Mouse (Mus musculus) liver, adult 2 months (tissue): ENCODE results near the gene Sbno2. TPM values are rescaled to one million over a fixed set of nuclear protein-coding genes. Genes with fewer than 3 reads are reported as not detected.

Source experiments
- DNase-seq: peaks from one replicate; pipeline ENCODE4 v3.0.0-alpha.2; 2011; ENCODE audit warnings: low read depth, low spot score; ENCODE audit errors: extremely low read depth
- H3K27ac ChIP-seq: fragments of 200-500 bp; replicated peaks from 2 replicates; pipeline ENCODE4 v1.5.1; 2012; ENCODE audit warnings: low read depth, mild to moderate bottlenecking, control low read depth, inconsistent platforms, low read length; ENCODE audit not compliant: insufficient read depth
- H3K27me3 ChIP-seq: fragments of 200-500 bp; 2 replicates; pipeline ENCODE4 v1.6.1; 2012; ENCODE audit warnings: mild to moderate bottlenecking, moderate library complexity, low read length, inconsistent platforms; ENCODE audit not compliant: control insufficient read depth, insufficient read depth
- H3K36me3 ChIP-seq: fragments of 200-500 bp; 2 replicates; pipeline ENCODE4 v1.6.1; 2012; ENCODE audit warnings: low read length, inconsistent platforms; ENCODE audit not compliant: control insufficient read depth, insufficient read depth
- H3K4me1 ChIP-seq: fragments of 200-500 bp; 2 replicates; pipeline ENCODE4 v1.6.1; 2011; ENCODE audit warnings: low read length; ENCODE audit not compliant: control insufficient read depth, insufficient read depth
- H3K4me3 ChIP-seq: fragments of 200-500 bp; 2 replicates; pipeline ENCODE4 v1.5.1; 2011; ENCODE audit warnings: low read depth, mild to moderate bottlenecking, control low read depth, low read length, moderate library complexity; ENCODE audit not compliant: insufficient read depth
- H3K79me2 ChIP-seq: fragments of 200-500 bp; 2 replicates; pipeline ENCODE4 v1.6.1; 2012; ENCODE audit warnings: inconsistent platforms, mild to moderate bottlenecking, low read length, moderate library complexity; ENCODE audit not compliant: control insufficient read depth, insufficient read depth
- H3K9ac ChIP-seq: fragments of 200-500 bp; 2 replicates; pipeline ENCODE4 v1.6.1; 2012; ENCODE audit warnings: low read depth, mild to moderate bottlenecking, control low read depth, inconsistent platforms, low read length
- CTCF ChIP-seq: fragments of 200-500 bp; IDR thresholded peaks from 2 replicates; pipeline ENCODE4 v1.5.1; 2011; ENCODE audit warnings: low read depth, low read length, control low read depth
- POLR2A ChIP-seq: fragments of 200-500 bp; IDR thresholded peaks from 2 replicates; pipeline ENCODE4 v1.6.1; 2011; ENCODE audit warnings: low read length, control low read depth; ENCODE audit not compliant: insufficient read depth; ENCODE audit errors: extremely low read depth
- WGBS: fragments of 180-500 bp; shearing (Covaris S2); methylation state at CpG from one replicate; pipeline ENCODE4 v1.1.7; 2018; 5-methylcytosine and 5-hydroxymethylcytosine counted together
- polyA plus RNA-seq: library from polyadenylated mRNA; depleted of rRNA; stranded (reverse); fragments of >200 nt; gene quantifications from 2 replicates; pipeline ENCODE4 v1.2.3, GENCODE M21; 2012
- total RNA-seq: library from RNA; depleted of rRNA; stranded (reverse); fragments of >200 nt; gene quantifications from 2 replicates; pipeline ENCODE4 v1.2.3, GENCODE M21; 2014

The Sbno2 gene
- total and polyA plus RNA-seq, 2 experiments = 8.9 to 25.9 TPM

DNA sequence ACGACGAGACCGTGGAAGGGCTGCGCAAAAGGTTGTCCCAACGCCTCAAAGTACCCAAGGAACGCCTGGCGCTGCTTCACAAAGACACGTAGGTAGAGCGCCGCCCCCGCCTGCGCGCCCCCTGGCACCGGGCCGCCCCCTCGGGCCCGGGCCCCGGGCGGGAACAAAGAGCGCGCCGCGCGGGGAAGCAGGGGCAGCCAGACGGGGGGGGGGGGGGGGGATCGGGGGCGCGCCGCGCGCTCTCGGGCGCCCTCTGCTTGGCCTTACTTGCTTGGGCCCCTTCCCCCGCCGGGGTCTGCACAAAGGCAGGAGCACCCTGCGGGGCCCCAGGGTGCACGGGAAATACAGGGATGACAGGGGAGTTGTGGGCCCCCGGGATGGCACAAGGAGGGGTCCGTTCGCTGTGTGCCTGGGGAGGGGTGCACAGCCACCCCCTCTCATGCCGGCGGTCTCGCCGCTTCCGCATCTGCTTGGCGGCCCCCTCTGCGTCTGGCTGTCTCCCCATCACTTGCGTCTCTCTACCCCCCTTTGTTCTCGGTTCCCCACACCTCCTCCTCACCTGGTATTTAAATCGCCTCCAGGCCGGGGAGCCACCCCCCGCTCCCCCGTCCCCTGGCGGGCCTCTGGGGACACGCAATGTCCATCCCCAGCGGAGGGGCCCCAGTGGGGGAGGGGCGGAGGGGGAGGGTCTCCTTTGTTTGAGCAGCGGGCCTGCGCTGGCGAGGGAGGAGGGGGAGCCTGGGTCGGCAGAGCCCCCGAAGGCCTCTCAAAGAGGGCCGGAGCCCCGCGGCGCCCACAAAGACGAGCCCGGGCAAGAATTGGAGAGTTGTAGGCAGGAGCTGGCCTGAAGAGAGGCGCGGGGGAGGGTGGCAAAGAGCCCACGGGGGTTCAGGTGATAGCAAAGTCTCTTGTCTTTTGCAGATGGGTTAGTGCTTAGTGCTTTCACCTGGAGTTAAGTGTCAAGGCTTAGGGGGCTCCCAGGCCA lies 45.1 kb upstream of the Sbno2 start:
- TF ChIP-seq CTCF (0 out of 2 replicates have a peak, but pooled peaks have one; percentile 7), POLR2A (no peak)
- Histone ChIP-seq H3K27ac (peak overlapping the region; percentile 90), H3K4me1 (peaks cover 41% of the 10 kb centered on the region), H3K79me2 (peaks cover 29% of the 10 kb centered on the region), H3K4me3 (peak overlapping the region; percentile 82), H3K9ac (peak overlapping the region; percentile 90), H3K36me3 (peaks cover 11% of the 10 kb centered on the region), H3K27me3 (no peaks in the 10 kb centered on the region)
- 2% methylated on average over 67 of the region's 71 CpGs for WGBS
- no peak for DNase-seq

DNA sequence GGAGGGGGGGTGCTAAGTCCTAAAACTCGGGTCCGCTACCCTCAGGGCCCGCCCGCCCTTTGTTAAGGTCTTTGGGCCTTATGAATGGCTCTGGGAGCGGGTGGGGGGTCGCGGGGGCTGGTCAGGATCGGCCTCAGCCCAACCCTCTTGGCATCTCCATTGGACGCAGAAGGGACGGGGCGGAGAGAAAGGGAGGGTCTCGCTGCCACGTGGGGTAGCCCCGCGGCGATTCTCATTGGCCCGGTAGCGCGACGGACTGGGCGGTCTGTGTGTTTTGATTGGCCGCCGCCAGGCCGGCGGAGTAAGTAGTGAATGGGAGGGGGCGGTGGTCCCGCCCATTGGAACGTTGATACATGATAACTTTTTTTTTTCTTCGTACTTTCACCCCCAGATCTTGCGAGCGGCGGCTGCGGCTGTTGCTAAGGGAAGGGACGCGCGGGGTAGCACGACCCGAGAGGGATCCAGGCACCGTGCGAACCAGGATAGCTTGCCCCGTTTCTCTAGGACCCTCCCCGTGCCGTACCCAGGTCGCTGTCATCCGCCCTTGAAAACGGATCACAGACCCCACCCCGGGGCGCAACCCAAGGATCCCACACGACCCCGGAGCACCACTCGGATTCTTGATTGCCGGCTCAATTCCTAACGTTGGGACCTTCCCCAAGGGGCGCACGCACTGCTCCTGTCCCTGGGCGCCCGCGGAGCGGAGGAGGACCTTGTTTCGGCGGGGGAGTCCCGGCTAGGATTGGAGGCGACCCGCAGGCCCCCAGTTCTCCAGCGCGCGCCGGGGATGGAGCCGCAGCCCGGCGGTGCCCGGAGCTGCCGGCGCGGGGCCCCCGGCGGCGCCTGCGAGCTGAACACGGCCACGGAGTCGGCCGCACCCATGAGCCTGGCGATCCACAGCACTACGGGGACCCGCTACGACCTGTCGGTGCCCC lies 44.2 kb upstream of the Sbno2 start:
- H3K36me3 ChIP-seq = peaks cover 7% of the 10 kb centered on the region
- H3K27ac ChIP-seq = peak overlapping the region; percentile 94
- H3K4me3 ChIP-seq = peak overlapping the region; percentile 86
- WGBS = under 1% methylated on average over 88 of the region's 88 CpGs
- DNase-seq = peak; percentile 89
- peak overlapping the region; percentile 90 for H3K9ac ChIP-seq
- peaks cover 34% of the 10 kb centered on the region for H3K79me2 ChIP-seq
- no peaks in the 10 kb centered on the region for H3K27me3 ChIP-seq
- H3K4me1 ChIP-seq = peaks cover 40% of the 10 kb centered on the region
- TF ChIP-seq CTCF = no peak
- peak; percentile 91 for TF ChIP-seq POLR2A

DNA sequence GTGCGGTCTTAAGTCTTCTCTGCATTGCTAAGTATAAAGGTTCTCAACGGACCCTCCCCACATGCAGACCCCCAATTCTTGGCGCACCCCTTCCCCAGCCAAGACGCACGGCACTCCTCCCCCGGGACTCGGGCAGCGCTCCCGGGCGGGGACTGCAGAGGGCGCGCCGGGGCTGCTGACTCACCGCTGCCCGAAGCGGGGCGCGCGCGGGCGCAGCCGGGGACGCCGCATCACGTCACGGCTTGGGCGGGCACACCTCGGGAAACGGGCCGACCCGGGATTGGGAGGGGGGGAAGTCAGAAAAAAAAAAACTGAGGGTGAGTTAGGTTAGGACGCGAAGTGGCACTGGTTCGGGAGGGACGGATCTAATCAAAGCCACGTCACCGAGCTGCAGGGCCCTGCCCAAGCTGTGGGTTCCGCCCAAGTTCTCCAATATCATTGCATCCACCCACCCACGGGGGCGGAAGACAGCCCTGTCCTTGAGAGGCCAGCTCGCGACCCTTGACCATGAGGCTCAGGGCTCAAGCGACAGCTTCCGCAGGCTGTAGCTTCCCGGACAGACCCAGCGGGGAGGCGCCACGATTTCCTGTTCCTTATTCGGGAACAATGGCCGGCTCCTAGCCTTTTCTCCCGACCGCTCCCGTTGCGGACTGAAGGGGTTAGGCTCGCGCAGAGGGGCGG lies 43.4 kb upstream of the Sbno2 start:
- H3K36me3 ChIP-seq = peaks cover 1% of the 10 kb centered on the region; the same call in 1 of the 2 replicates
- peak overlapping the region; percentile 90 for H3K9ac ChIP-seq
- H3K27ac ChIP-seq = peak overlapping the region; percentile 94
- no peaks in the 10 kb centered on the region for H3K27me3 ChIP-seq
- WGBS = under 1% methylated on average over 57 of the region's 57 CpGs
- H3K4me1 ChIP-seq = peaks cover 34% of the 10 kb centered on the region
- H3K79me2 ChIP-seq = peaks cover 34% of the 10 kb centered on the region
- H3K4me3 ChIP-seq = peak overlapping the region; percentile 86
- peak; percentile 96 for DNase-seq
- TF ChIP-seq CTCF = peak; percentile 69
- TF ChIP-seq POLR2A = 0 out of 2 replicates have a peak, but pooled peaks have one; percentile 41

DNA sequence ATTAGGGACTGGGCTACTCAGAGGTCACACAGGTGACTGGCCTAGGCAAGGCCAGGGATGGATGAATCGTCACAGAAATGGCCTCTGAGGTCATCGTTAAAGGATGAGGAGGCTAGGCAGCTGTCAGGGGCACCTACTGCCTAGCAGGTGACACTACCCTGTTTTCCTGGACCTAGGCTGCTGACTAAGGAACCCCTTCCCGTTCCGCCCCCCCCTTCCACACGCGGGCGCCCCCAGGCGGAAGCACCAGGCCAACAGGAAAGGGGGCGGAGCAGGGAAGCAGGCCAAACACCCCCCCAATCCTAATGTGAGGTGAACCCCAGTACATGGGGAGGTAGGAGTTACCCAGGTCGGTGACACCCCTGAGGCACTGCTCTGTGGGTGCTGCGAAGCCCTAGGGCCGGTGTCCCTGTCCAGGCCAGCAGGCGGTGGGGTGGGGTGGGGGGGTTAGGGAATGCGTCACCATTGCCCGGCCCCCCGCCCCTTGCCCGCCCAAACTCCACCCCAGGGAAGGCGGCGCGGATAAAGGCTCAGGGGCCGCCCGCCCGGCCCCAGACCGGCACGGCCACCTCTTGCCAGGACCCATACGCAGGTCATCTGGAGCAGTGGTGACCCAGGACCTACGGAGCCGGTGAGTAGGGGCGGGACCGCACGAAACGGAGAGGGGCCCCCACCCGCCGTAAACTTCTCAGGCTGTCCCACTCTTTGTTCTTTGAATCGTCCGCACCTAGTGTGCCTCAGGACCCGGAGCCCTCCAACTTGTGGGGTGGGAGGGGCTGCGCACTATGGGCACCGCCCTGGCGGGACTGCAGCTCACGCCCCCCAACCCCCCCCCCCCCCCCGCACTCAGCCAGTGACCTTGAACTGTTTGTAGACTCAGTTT lies 42.6 kb upstream of the Sbno2 start, which contains the start of gene Midn:
TSS of gene Midn (plus strand) at position 554 of the 883 bp plus-strand sequence.
- Histone ChIP-seq H3K36me3 (peaks cover 3% of the 10 kb centered on the region; the same call in 1 of the 2 replicates), H3K27me3 (no peaks in the 10 kb centered on the region), H3K27ac (peak within 1 kb of the TSS; percentile 94), H3K4me3 (peak within 1 kb of the TSS; percentile 86), H3K4me1 (peaks cover 33% of the 10 kb centered on the region), H3K9ac (peak within 1 kb of the TSS; percentile 90), H3K79me2 (peaks cover 38% of the 10 kb centered on the region)
- TF ChIP-seq CTCF (peak; percentile 55), POLR2A (peak; percentile 98)
- 1% methylated on average over 42 of the region's 42 CpGs for WGBS
- DNase-seq = peak; percentile 77
